Mouse (Mus musculus): ENCODE data around the gene Ctdsp2. TPM values are rescaled to one million over a fixed set of nuclear protein-coding genes. Genes with fewer than 3 reads are reported as not detected.

Ctdsp2 gene
- total and polyA plus RNA-seq, 2 experiments from 2014 or later: 14.4 to 56.0 TPM

DNA sequence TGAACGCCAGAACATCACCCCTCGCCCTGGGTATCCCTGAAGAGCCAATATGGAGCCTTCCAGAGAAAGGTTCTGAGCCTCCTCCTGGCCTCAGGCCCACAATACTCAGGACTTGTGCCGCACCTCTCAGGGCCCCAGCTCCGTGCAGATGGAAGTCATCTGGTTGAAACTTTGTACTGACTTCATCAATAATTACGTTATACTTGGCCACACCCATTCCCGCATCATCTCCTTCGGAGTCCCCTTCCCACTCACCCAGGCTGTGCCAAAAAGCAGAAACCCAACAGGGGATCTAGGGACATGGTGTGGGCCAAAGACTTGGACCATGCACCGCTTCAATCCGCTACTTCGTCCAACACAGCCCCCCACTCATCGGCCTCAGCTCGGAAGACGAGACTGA is 44.0 kb upstream of the Ctdsp2 start:
- H3K4me3 ChIP-seq (ENCODE audit: low read depth, low read length): no peak overlapping the region
- peaks cover 15% of the 10 kb centered on the region for H3K4me1 ChIP-seq (ENCODE audit: insufficient read depth)
- H3K36me3 ChIP-seq (ENCODE audit: insufficient read depth): no peaks in the 10 kb centered on the region
- DNase-seq: no peak
- H3K27ac ChIP-seq (ENCODE audit: low read depth, low read length): 0 out of 2 replicates have a peak overlapping the region, but pooled peaks have one; percentile 90
- H3K9me3 ChIP-seq (ENCODE audit: low read length): no peaks in the 10 kb centered on the region
- no peaks in the 10 kb centered on the region for H3K27me3 ChIP-seq (ENCODE audit: insufficient read depth, low read length)
- no peak overlapping the region for H3K9ac ChIP-seq
- no peak overlapping the region for H3K4me2 ChIP-seq (ENCODE audit: low read depth)
- ATAC-seq: no peak
- 94% methylated on average over 13 of the region's 13 CpGs for WGBS
- TF ChIP-seq CTCF (IDR thresholded peaks at IDR 0.05; ENCODE audit: low read depth): no peak

DNA sequence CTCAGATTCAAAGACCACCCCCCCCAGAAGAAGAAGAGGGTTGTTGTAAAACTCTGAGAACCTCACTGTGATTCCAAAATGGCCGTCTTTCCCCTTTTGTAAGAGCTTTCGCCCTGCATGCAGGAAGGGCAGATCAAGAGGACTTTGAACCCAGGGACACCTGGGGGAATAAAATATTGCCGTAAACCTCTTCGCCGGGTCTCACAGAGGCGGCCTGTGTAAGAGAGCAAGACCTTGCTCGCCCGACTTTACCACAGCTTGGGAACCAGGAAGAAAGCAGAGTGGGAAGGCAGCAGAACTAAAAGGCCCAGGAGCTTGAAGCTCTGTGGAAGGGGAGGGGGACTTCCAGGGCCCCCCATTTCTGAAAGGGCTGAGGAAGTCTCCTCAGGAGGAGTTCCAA is 43.4 kb upstream of the Ctdsp2 start:
- DNase-seq (no peak), ATAC-seq (no peak)
- Histone ChIP-seq H3K27me3 (ENCODE audit: insufficient read depth, low read length) (no peaks in the 10 kb centered on the region), H3K4me3 (ENCODE audit: low read depth, low read length) (no peak overlapping the region), H3K4me2 (ENCODE audit: low read depth) (no peak overlapping the region), H3K4me1 (ENCODE audit: insufficient read depth) (peaks cover 11% of the 10 kb centered on the region), H3K9ac (peak overlapping the region; percentile 39), H3K9me3 (ENCODE audit: low read length) (no peaks in the 10 kb centered on the region), H3K27ac (ENCODE audit: low read depth, low read length) (peak overlapping the region; percentile 90), H3K36me3 (ENCODE audit: insufficient read depth) (no peaks in the 10 kb centered on the region)
- WGBS: 85% methylated on average over 8 of the region's 8 CpGs
- TF ChIP-seq CTCF (IDR thresholded peaks at IDR 0.05; ENCODE audit: low read depth): no peak

DNA sequence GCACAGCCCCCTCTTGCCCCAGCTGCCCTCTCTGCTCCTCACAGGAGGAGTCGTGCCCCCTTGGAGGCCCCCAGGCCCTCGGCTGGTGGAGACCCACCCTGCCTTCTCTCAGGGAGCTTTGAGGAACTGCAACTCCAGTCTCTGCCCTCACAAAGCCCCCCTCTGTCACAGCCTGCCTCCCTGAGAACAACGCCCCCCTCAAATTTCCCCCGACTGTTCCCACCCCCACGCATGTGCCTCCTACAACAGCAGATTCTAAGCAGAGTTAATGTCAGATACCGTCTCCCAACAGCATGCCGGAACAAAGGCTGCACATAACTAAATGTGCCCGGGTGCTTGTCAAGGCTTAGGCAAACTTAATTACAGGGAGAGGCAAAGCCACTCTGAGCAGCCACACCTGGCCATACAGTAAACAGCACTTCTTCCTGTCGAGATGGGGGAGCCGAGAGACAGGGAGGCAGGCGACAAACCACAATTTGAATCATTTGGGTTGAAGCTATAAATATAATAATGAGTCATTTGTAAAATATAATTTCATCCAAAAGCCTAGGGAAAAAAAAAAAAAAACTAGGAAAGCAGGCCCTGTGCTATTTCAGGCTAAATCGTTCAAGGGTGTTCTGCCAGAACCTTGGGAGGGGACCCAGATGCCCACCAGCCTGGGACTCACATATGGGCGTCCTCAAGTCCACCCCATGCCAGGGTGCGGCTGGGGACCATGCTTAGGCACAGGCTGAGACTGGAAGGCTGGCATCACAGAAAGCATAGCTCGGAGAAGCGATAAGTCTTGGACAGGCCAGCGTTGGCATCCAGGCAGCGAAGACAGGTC is 42.7 kb upstream of the Ctdsp2 start:
- Histone ChIP-seq H3K27me3 (ENCODE audit: insufficient read depth, low read length) (no peaks in the 10 kb centered on the region), H3K4me1 (ENCODE audit: insufficient read depth) (peaks cover 5% of the 10 kb centered on the region), H3K4me2 (ENCODE audit: low read depth) (no peak overlapping the region), H3K4me3 (ENCODE audit: low read depth, low read length) (no peak overlapping the region), H3K36me3 (ENCODE audit: insufficient read depth) (no peaks in the 10 kb centered on the region), H3K9me3 (ENCODE audit: low read length) (no peaks in the 10 kb centered on the region), H3K27ac (ENCODE audit: low read depth, low read length) (peak overlapping the region; percentile 90), H3K9ac (peak overlapping the region; percentile 39)
- 0 out of 2 replicates have a peak, but pooled peaks have one; percentile 1 for TF ChIP-seq CTCF (IDR thresholded peaks at IDR 0.05; ENCODE audit: low read depth)
- 45% methylated on average over 18 of the region's 18 CpGs for WGBS
- peak; percentile 78 for DNase-seq
- ATAC-seq: peak; percentile 87

DNA sequence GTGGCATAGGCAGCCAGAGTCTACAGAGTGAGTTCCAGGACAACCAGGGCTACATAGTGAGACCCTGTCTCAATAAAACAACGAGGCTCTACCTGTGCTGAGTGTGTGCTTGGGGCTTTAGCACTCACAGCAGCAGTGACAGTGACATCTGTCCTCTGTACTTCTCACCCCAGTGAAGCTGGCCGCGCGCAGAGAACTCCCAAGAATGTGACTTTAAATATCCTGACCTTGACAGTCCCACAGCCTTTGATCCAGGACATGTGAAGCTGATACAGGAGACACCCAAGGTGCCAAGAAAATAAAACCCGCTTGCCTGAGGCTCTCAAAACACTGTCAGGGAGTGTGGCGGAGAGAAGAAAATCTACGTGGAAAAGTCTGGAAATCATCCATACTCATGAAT is 37.6 kb upstream of the Ctdsp2 start:
- no peaks in the 10 kb centered on the region for H3K9me3 ChIP-seq (ENCODE audit: low read length)
- no peak for TF ChIP-seq CTCF (IDR thresholded peaks at IDR 0.05; ENCODE audit: low read depth)
- H3K4me2 ChIP-seq (ENCODE audit: low read depth): no peak overlapping the region
- ATAC-seq (no peak), DNase-seq (no peak)
- WGBS: 79% methylated on average over 7 of the region's 7 CpGs
- no peaks in the 10 kb centered on the region for H3K36me3 ChIP-seq (ENCODE audit: insufficient read depth)
- no peaks in the 10 kb centered on the region for H3K4me1 ChIP-seq (ENCODE audit: insufficient read depth)
- no peak overlapping the region for H3K27ac ChIP-seq (ENCODE audit: low read depth, low read length)
- no peak overlapping the region for H3K4me3 ChIP-seq (ENCODE audit: low read depth, low read length)
- H3K27me3 ChIP-seq (ENCODE audit: insufficient read depth, low read length): no peaks in the 10 kb centered on the region
- no peak overlapping the region for H3K9ac ChIP-seq

DNA sequence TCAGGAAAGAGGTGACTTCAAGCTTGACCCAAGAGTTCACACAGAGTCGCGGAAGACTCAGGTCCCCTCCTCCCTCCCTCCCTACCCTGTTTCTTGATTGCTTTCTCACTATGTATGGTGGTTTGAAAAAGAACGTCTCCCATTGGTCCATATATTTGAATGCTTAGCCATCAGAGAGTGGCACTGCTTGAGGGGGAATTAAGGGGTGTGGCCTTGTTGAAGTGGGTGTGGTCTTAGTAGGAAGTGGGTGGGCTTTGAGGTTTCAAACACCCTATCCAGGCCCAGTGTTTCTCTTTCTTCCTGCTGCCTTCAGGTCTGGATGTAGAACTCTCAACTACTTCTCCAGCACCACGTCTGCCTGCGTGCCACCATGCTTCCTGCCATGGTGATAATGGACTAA is 33.0 kb upstream of the Ctdsp2 start:
- no peak for DNase-seq
- no peak for ATAC-seq
- 91% methylated on average over 5 of the region's 5 CpGs for WGBS
- Histone ChIP-seq H3K27ac (ENCODE audit: low read depth, low read length) (no peak overlapping the region), H3K4me1 (ENCODE audit: insufficient read depth) (no peaks in the 10 kb centered on the region), H3K9me3 (ENCODE audit: low read length) (0 out of 2 replicates have a peak, but pooled peaks cover 3% of the 10 kb centered on the region), H3K36me3 (ENCODE audit: insufficient read depth) (no peaks in the 10 kb centered on the region), H3K9ac (no peak overlapping the region), H3K4me2 (ENCODE audit: low read depth) (no peak overlapping the region), H3K27me3 (ENCODE audit: insufficient read depth, low read length) (no peaks in the 10 kb centered on the region), H3K4me3 (ENCODE audit: low read depth, low read length) (no peak overlapping the region)
- no peak for TF ChIP-seq CTCF (IDR thresholded peaks at IDR 0.05; ENCODE audit: low read depth)

DNA sequence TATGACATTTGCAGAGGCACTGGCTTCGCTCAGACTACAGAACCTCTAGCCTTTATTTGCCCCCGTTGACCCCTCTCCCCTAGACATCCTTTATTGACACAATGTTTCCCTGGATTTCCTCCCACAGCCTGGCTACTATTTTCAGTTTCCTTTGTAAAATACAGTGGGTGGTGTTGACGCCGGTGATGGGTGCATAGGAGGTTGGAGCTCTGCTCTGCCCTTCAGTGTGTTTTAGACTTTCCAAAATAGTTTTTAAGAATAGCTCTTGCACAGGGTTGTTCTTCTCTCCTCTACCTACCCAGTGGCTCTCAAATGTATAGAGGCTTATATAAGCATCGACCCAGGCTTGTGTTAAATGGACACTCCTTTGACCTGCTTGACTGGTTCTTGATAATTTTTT is 28.7 kb upstream of the Ctdsp2 start:
- H3K4me2 ChIP-seq (ENCODE audit: low read depth): no peak overlapping the region

DNA sequence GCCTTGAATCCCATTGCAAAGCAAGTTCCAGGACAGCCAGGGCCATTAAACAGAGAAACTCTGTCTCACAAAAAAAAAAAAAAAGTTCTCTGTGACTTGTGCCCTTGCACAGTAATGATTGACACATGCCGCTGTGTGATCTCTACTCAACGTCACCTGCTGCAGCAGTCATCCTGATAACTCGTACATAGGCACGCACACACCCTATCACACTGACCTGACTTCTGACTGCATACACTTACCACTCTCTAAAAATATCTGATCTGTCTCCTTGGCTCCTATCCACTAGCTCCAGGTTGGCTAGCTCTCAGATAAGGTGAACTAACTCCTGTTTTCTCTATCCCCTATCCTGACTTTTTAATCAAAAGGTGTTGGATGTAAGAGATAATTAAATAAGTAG is 27.9 kb upstream of the Ctdsp2 start:
- no peak overlapping the region for H3K9ac ChIP-seq
- H3K4me3 ChIP-seq (ENCODE audit: low read depth, low read length): no peak overlapping the region
- WGBS: 94% methylated on average over 4 of the region's 4 CpGs
- no peak for TF ChIP-seq CTCF (IDR thresholded peaks at IDR 0.05; ENCODE audit: low read depth)
- no peaks in the 10 kb centered on the region for H3K27me3 ChIP-seq (ENCODE audit: insufficient read depth, low read length)
- no peaks in the 10 kb centered on the region for H3K4me1 ChIP-seq (ENCODE audit: insufficient read depth)
- 0 out of 2 replicates have a peak, but pooled peaks cover 3% of the 10 kb centered on the region for H3K9me3 ChIP-seq (ENCODE audit: low read length)
- H3K4me2 ChIP-seq (ENCODE audit: low read depth): no peak overlapping the region
- DNase-seq: no peak
- no peaks in the 10 kb centered on the region for H3K36me3 ChIP-seq (ENCODE audit: insufficient read depth)
- H3K27ac ChIP-seq (ENCODE audit: low read depth, low read length): no peak overlapping the region
- no peak for ATAC-seq

More for the DNA sequence above, 28.7 kb upstream of the Ctdsp2 start:
- Histone ChIP-seq H3K4me1 (ENCODE audit: insufficient read depth) (no peaks in the 10 kb centered on the region), H3K9ac (no peak overlapping the region), H3K4me3 (ENCODE audit: low read depth, low read length) (no peak overlapping the region), H3K36me3 (ENCODE audit: insufficient read depth) (no peaks in the 10 kb centered on the region), H3K27ac (ENCODE audit: low read depth, low read length) (no peak overlapping the region), H3K27me3 (ENCODE audit: insufficient read depth, low read length) (no peaks in the 10 kb centered on the region), H3K9me3 (ENCODE audit: low read length) (0 out of 2 replicates have a peak, but pooled peaks cover 3% of the 10 kb centered on the region)
- TF ChIP-seq CTCF (IDR thresholded peaks at IDR 0.05; ENCODE audit: low read depth): no peak
- no peak for DNase-seq
- 70% methylated on average over 5 of the region's 5 CpGs for WGBS
- no peak for ATAC-seq
